Mouse (Mus musculus) intestine, postnatal 0 days (tissue): ENCODE results near the gene Cmtr2. TPM values are rescaled to one million over a fixed set of nuclear protein-coding genes. Genes with fewer than 3 reads are reported as not detected.

Experiments
- ATAC-seq: fragments of 200-750 bp; cut with Nextera tagmentation; 2 replicates; pipeline ENCODE4 v1.8.0; 2017; ENCODE audit warnings: mild to moderate bottlenecking, moderate TSS enrichment, moderate library complexity
- H3K27ac ChIP-seq: fragments of 300-500 bp; sonication (generic); 2 replicates; pipeline ENCODE4 v1.5.1; 2014; ENCODE audit warnings: mild to moderate bottlenecking, low read depth, low read length, moderate library complexity
- H3K27me3 ChIP-seq: fragments of 300-500 bp; sonication (generic); replicated peaks from 2 replicates; pipeline ENCODE4 v1.6.1; 2014; ENCODE audit warnings: low read length, mixed read lengths; ENCODE audit not compliant: control insufficient read depth, insufficient read depth
- H3K36me3 ChIP-seq: fragments of 300-500 bp; sonication (generic); 2 replicates; pipeline ENCODE4 v1.6.1; 2014; ENCODE audit warnings: mild to moderate bottlenecking, moderate library complexity; ENCODE audit not compliant: control insufficient read depth, insufficient read depth
- H3K4me1 ChIP-seq: fragments of 300-500 bp; sonication (generic); replicated peaks from 2 replicates; pipeline ENCODE4 v1.6.1; 2014; ENCODE audit warnings: antibody characterized with exemption, low read length, mixed read lengths; ENCODE audit not compliant: control insufficient read depth, insufficient read depth
- H3K4me2 ChIP-seq: fragments of 300-500 bp; sonication (generic); replicated peaks from 2 replicates; pipeline ENCODE4 v1.6.1; 2014; ENCODE audit warnings: low read depth, mild to moderate bottlenecking, moderate library complexity
- H3K4me3 ChIP-seq: fragments of 300-500 bp; sonication (generic); 2 replicates; pipeline ENCODE4 v1.5.1; 2014; ENCODE audit warnings: low read depth, low read length
- H3K9ac ChIP-seq: fragments of 300-500 bp; sonication (generic); 2 replicates; pipeline ENCODE4 v1.6.1; 2014; ENCODE audit warnings: mild to moderate bottlenecking, low read depth, low read length
- H3K9me3 ChIP-seq: fragments of 300-500 bp; sonication (generic); 2 replicates; pipeline ENCODE4 v1.6.1; 2016; ENCODE audit warnings: mixed run types; ENCODE audit not compliant: control insufficient read depth
- CTCF ChIP-seq: sonication (generic); IDR thresholded peaks from 2 replicates; pipeline ENCODE4 v1.5.1; 2016; ENCODE audit warnings: low read depth, mild to moderate bottlenecking, control low read depth, antibody characterized with exemption, moderate library complexity
- WGBS: fragments of 180-500 bp; shearing (Covaris S2); extraction: QIAGEN DNeasy Blood & Tissue Kit; methylation state at CpG from one replicate; pipeline ENCODE4 v1.1.7; 2014; 5-methylcytosine and 5-hydroxymethylcytosine counted together
- polyA plus RNA-seq: library from polyadenylated mRNA; unstranded; fragments of >200 nt; fragmentation: Nextera tagmentation; extraction: Ambion mirVana; gene quantifications from 2 replicates; pipeline ENCODE4 v1.2.1, GENCODE M21; 2015

Gene Cmtr2
- polyA plus RNA-seq, 1 experiment from 2014 or later: 3.0 TPM

DNA sequence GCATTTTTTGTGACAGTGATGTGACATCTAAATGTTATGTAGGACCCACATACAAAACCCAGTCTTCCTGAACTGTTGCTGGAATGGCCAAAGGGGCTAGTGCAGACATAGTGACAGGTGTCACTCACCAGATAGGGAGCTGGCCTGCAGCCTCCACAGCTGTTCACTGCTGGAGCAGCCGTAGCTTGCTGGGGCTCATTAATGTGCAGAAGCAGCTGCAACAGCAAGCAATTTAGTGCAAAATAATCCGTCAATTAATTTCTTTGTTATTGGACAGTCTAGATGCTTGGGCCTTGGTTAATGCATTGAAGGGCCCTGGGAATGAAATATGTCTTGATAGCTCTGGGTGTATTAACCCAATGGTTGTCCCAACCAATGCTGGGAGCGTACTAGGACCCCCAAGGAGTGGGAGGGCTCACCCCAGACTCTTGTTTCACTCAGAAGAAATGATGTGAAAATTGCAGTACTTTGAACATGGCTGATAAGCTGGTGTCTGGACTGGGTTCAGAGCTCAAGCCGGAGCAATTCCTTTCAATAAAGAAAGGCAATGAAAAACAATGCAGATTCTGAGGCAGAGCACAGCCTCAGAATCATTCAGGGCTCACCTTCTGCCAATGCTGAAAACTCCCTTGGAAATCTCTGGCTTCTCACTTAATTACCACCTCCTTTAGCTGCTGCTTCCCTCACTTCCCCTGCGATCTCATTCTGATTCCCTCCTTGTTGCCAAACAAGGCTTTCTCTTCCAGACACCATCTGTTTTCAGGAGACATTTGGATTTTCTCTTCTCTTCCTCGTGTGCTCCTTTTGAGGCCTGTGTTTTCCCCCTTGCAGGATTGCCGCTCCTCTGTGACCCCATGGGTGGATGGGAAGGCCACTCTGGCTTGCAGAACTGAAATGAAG, 27.1 kb downstream of the Cmtr2 start:
- no peak for TF ChIP-seq CTCF
- H3K36me3 ChIP-seq: no peaks in the 10 kb centered on the region
- no peak for ATAC-seq
- no peaks in the 10 kb centered on the region for H3K9me3 ChIP-seq
- no peak overlapping the region for H3K27ac ChIP-seq
- H3K27me3 ChIP-seq: no peaks in the 10 kb centered on the region
- H3K4me2 ChIP-seq: no peak overlapping the region
- no peaks in the 10 kb centered on the region for H3K4me1 ChIP-seq
- 52% methylated on average over 7 of the region's 7 CpGs for WGBS
- no peak overlapping the region for H3K9ac ChIP-seq
- H3K4me3 ChIP-seq: no peak overlapping the region

DNA sequence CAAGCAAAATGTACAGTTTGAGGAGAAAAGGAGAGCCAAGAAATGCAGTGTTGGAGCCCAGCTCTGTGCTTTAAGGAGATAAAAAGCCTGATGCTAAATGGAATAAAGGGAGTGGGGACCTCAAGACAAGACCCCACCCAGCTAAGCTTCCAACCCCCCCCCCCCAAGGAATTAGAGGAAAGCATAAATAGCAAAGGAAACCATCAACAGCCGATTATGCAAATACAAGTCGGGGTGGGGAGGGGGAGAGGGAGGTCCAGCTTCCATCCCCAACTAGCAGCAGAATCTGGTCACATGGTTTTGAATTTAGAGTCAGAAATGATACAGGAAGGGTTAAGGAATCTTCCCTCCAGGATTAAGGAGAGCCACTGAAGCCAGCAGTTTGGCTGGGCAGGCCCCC, 29.1 kb downstream of the Cmtr2 start:
- Histone ChIP-seq H3K36me3 (no peaks in the 10 kb centered on the region), H3K4me3 (no peak overlapping the region), H3K27ac (no peak overlapping the region), H3K9me3 (no peaks in the 10 kb centered on the region), H3K4me2 (no peak overlapping the region), H3K27me3 (no peaks in the 10 kb centered on the region), H3K4me1 (no peaks in the 10 kb centered on the region), H3K9ac (no peak overlapping the region)
- 50% methylated on average over 2 of the region's 2 CpGs for WGBS
- ATAC-seq: no peak
- no peak for TF ChIP-seq CTCF

DNA sequence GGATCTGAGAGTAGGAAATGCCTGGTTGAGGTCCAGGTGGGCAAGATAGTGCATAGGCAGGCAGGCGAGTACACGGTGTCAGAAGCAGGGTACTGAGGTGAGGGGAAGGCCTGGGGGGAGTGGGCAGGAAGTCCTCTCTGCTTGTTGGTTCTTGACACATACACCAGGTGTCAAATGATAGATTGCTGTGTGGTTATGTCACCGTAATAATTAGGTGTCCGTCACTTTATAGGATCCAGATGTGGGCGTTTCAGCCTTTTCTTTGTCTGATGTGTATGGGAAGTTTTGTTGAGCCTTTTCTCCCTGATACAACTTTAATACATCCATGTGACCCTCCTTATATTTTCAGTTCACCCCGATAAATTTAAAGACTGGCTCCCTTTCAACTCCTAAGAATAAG, 31.8 kb downstream of the Cmtr2 start:
- H3K4me2 ChIP-seq: no peak overlapping the region
- TF ChIP-seq CTCF: no peak
- H3K9ac ChIP-seq: no peak overlapping the region
- H3K27me3 ChIP-seq: no peaks in the 10 kb centered on the region
- no peaks in the 10 kb centered on the region for H3K4me1 ChIP-seq
- no peak overlapping the region for H3K27ac ChIP-seq
- ATAC-seq: no peak
- WGBS: 86% methylated on average over 6 of the region's 6 CpGs
- no peaks in the 10 kb centered on the region for H3K9me3 ChIP-seq
- no peaks in the 10 kb centered on the region for H3K36me3 ChIP-seq
- no peak overlapping the region for H3K4me3 ChIP-seq

DNA sequence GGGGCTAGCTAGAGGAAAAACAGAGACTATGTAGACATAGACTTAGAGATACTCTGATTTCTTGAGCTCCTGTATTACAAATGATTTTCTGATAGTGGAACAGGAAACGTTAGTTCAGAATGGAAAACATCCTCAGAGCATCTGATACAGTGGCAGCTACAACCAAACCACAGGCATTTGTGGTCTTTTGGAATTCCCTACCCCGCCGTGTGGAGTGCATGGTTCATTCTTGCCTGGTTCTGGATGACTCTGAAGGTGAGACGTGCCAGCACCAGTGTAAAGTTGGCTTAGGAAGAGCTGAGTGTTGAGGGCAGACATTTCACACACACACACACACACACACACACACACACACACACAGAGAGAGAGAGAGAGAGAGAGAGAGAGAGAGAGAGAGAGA, 38.5 kb downstream of the Cmtr2 start:
- no peaks in the 10 kb centered on the region for H3K4me1 ChIP-seq
- ATAC-seq: no peak
- no peak overlapping the region for H3K27ac ChIP-seq
- TF ChIP-seq CTCF: no peak
- H3K9ac ChIP-seq: no peak overlapping the region
- no peak overlapping the region for H3K4me3 ChIP-seq
- no peaks in the 10 kb centered on the region for H3K27me3 ChIP-seq
- H3K4me2 ChIP-seq: no peak overlapping the region
- no peaks in the 10 kb centered on the region for H3K9me3 ChIP-seq
- 66% methylated on average over 4 of the region's 4 CpGs for WGBS
- H3K36me3 ChIP-seq: no peaks in the 10 kb centered on the region

DNA sequence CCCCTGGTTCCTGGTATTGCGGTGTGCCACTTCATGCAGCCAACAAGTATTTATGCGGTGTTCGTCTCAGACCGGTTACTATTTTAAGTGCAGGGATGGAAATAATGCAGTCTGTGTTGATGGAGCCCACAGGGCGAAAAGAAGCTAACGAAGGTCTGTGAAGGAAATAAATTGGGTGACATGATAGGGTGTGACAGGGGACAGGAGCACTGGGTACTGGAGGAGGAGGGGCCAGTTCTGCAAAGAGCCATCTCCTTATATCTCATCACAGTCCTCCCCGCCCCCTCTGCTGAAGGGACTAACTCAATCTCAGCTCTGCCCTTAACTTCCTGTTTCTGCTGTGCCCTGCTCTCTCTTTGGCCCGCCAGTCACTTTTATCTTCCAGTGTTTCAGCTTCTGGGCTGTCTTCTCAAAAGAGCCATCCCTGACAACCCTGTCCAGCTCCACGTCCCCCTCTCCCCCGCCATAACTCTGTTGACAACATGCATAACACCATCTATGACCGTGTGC, 50.4 kb downstream of the Cmtr2 start:
- no peak for TF ChIP-seq CTCF
- H3K4me1 ChIP-seq: peaks cover 4% of the 10 kb centered on the region; the same call in 1 of the 2 replicates
- no peak overlapping the region for H3K9ac ChIP-seq
- H3K9me3 ChIP-seq: no peaks in the 10 kb centered on the region
- WGBS: 69% methylated on average over 11 of the region's 11 CpGs
- H3K27ac ChIP-seq: no peak overlapping the region
- no peaks in the 10 kb centered on the region for H3K36me3 ChIP-seq
- no peak for ATAC-seq
- H3K4me3 ChIP-seq: no peak overlapping the region
- no peaks in the 10 kb centered on the region for H3K27me3 ChIP-seq
- no peak overlapping the region for H3K4me2 ChIP-seq

DNA sequence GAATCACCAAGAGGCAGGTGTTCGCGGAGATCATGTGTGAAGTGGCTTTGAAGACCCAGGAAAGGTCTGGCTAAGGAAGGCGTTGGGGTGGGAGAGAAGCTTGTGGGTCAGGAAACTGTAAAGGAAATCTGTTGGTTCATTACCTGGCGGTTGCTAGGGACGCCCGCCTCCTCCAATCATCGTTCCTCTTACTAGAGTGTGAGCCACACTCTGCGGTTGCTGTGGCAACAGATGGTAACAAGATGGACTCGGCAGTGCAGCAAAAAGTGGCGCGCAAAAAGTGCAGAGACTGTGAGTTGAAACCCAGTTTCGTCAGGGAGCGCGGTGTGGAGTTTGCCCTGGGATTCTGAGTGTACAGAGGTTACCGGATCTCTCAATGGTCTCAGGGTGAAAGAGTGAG, 51.3 kb downstream of the Cmtr2 start, which contains the start of gene Hydin:
Gene Hydin, plus strand, starts transcription at position 237 of the 400 bp plus-strand sequence.
- peak; percentile 75 for ATAC-seq
- TF ChIP-seq CTCF: no peak
- Histone ChIP-seq H3K4me2 (peak within 1 kb of the TSS; percentile 54), H3K27me3 (no peaks in the 10 kb centered on the region), H3K27ac (no peak within 1 kb of the TSS), H3K9me3 (no peaks in the 10 kb centered on the region), H3K36me3 (no peaks in the 10 kb centered on the region), H3K4me1 (peaks cover 4% of the 10 kb centered on the region; the same call in 1 of the 2 replicates), H3K4me3 (peak within 1 kb of the TSS; percentile 25), H3K9ac (no peak within 1 kb of the TSS)
- WGBS: 1% methylated on average over 15 of the region's 15 CpGs
